Mouse (Mus musculus): ENCODE measurements around the gene Flt1.

The Flt1 gene

DNA sequence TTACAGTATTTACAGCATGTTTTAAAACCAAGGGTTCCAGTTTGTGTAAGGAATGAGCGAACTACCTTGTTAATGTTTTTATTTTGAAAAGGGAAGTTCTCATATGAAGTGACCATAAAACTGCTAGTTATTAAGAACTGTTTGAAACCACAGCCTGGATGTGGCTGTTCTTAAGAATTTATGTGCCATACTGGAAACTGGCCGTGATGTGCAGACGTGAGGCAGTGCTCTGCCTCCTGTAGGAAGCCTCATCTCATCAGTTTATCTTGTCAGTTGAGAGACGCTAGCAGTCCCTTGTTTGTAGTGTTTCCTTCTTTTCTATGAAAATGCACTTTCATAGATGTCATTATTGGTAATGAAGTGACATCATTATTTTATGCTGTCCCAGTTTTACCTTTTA lies 186.0 kb downstream of the Flt1 start:
- no peak for DNase-seq

DNA sequence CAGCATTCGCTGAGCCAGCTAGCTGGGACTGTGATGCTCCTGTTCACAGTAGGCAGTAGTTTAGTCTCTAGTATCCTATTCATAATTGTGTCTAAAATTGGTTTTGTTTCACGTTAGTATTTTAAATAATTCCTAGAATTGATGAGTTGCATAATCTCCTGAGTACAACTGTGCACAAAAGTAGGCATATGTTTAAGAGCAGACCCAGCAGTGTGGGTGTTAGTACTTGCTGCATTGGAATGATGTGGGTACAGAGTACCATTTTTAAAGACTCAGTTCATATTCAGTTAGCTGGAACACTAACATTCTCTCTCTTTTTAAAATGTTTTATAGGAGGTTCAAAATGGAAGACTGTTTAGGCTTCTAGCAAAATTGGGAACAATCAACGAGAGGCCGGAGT lies 186.4 kb downstream of the Flt1 start:
- no peak for DNase-seq

DNA sequence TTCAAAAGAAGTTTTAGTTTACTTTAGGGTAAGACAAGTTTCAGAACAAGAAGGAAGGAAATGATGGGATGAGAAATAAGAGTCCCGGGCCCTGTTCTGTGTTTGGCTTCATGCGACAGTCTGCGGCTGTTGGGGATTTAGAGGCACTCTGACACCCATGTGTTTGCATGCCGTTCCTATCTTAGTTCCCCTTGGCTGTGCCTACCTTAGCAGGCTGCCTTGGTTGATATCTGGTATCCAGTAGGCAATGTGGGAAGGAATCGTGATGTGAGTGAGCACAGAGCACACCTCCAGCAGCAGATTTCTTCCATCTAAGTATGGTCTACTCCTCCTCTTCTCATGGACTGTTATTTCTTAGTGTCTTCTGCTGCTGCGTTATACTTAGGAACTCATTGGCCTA lies 193.8 kb downstream of the Flt1 start:
- no peak for DNase-seq

DNA sequence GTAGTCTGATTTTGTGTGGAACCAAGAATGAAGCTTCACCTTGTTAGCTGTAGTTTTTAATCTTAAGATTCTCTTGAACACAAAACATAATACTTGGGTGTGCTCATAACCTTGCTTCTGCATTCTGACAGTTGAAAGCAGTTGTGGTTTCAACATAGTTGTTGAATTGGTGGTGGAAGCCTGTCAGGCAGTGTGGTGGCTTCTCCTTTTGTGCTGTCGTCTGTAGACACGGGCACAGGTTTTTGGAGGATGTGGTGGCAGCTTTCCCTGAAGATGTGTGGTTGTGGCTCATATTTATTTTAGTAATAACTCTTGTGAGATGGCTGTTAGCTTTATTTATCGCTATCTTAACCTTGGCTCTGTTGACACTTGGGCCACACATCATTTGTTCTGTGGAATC lies 198.0 kb downstream of the Flt1 start:
- DNase-seq: no peak

DNA sequence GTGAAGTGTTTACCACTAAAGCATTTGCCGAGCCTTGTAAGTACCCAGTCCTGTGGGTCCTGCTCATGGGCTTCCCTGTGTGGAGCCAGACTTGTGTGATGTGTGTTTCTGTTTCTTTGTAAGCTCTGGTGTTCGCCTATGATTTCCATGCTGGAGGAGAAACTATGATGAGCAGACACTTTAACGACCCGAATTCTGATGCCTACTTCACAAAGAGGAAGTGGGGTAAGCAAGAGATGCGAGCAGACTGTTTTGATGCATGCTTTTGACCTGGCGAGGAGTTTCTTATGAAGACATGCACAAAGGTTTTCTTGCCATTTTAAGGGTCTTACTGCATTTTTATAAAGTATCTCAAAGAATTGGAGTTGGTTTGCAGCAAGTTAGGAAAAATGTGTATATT lies 198.8 kb downstream of the Flt1 start:
- no peak for DNase-seq
